ENCODE assay signal across 8 mouse cellular contexts in genomic region chr3:65863297-65863696, GRCm38 (mm10).
A peak's percentile ranks its signal among the peaks of the same experiment; 100 is the strongest.
DNase-seq lines count a peak whose midpoint lies in the region; ATAC-seq lines count a peak whose summit lies in the region.

No protein-coding gene starts in this region.

- intact Hi-C loops in gastrocnemius, postnatal 14 days (cut with DNase I; ENCODE audit: low total_unique reads): loop anchor here (10.0 kb wide), 3 partner anchors 132 to 488 kb away; no protein-coding TSS in a partner anchor

- peak; percentile 90 for ATAC-seq in inflammation-experienced regulatory T-cells, adult 6 months
- peak; percentile 99 for ATAC-seq in megakaryocyte progenitor cell, adult 5-6 weeks (replicated peaks; ENCODE audit: poor library complexity)

- DNase-seq in adipocyte (ENCODE audit: low spot score): peak; percentile 92
- peak; percentile 93 for DNase-seq in embryo, embryonic 10 days (ENCODE audit: low spot score)
- DNase-seq in gastrocnemius, postnatal 14 days: peak; percentile 79
- DNase-seq in left cerebral cortex, adult 9 months (ENCODE audit: low spot score in 2 of 2): peak; percentile 45 to 92
- DNase-seq in right cerebral cortex, postnatal 10 days (ENCODE audit: low spot score in 2 of 2): peak; percentile 90 to 93
- peak; percentile 84 for DNase-seq in urinary bladder, postnatal 14 days (ENCODE audit: low spot score)

Comparison
In these comparisons a context has a peak if more than half of its experiments do, and no peak if none do; other contexts are left out.
1. Peak in every context shown above with its lines: DNase-seq and ATAC-seq.